Mouse (Mus musculus): ENCODE data around the gene Prm2. TPM values are rescaled to one million over a fixed set of nuclear protein-coding genes. Genes with fewer than 3 reads are reported as not detected.

The Prm2 gene
- total RNA-seq, 2 experiments from 2014 or later, result not detected

Other genes starting within 250 kb of the Prm2 start
- gene Socs1, start 10.6 kb downstream of the Prm2 start, total RNA-seq (2021), result 1 to 10 TPM; 1.1 to 1.3 TPM
- gene Tnp2, start 7.5 kb downstream of the Prm2 start, total RNA-seq (2021), result not detected
- gene Prm3, start 5.2 kb downstream of the Prm2 start, total RNA-seq (2021), result not detected
- not detected for gene Prm1, start 9.7 kb upstream of the Prm2 start, total RNA-seq (2021)
- gene Gm11172, start 16.8 kb upstream of the Prm2 start, total RNA-seq (2021), result not detected
- under 1 TPM; 0.24 to 0.46 TPM for gene Rmi2, start 38.9 kb upstream of the Prm2 start, total RNA-seq (2021)